Mouse (Mus musculus) left cerebral cortex, adult 2 months (tissue): ENCODE data around the gene 4930579G24Rik. TPM values are rescaled to one million over a fixed set of nuclear protein-coding genes. Genes with fewer than 3 reads are reported as not detected.
A peak's percentile ranks its signal among the peaks of the same experiment; 100 is the strongest.

Experiments used
- DNase-seq, 2 experiments: peaks; one replicate each; pipeline ENCODE4 v3.0.0; 2021 to 2022; ENCODE audit warnings: low spot score in 2 of 2, mixed read lengths in 1 of 2; ENCODE audit errors: extremely low spot score in 1 of 2
- H3K27ac ChIP-seq: fragments of 200-600 bp; 2 replicates; pipeline ENCODE4 v1.8.1; 2022
- H3K4me3 ChIP-seq: fragments of 200-600 bp; 2 replicates; pipeline ENCODE4 v1.8.1; 2022
- CTCF ChIP-seq: fragments of 200-600 bp; IDR thresholded peaks from 2 replicates; pipeline ENCODE4 v1.8.1; 2022; ENCODE audit warnings: antibody characterized with exemption, mild to moderate bottlenecking, moderate library complexity
- intact Hi-C: fragments of 180-260 bp; cut with DNase I; formaldehyde crosslinking; loops from one replicate; pipeline ENCODE4 v1.15.1; 2025
- total RNA-seq, 2 experiments: library from RNA; stranded (reverse); gene quantifications; 2 replicates each; pipeline ENCODE4 v1.2.3; 2021

Gene 4930579G24Rik
- total RNA-seq, 2 experiments from 2014 or later, result 0.87 to 1.3 TPM

DNA sequence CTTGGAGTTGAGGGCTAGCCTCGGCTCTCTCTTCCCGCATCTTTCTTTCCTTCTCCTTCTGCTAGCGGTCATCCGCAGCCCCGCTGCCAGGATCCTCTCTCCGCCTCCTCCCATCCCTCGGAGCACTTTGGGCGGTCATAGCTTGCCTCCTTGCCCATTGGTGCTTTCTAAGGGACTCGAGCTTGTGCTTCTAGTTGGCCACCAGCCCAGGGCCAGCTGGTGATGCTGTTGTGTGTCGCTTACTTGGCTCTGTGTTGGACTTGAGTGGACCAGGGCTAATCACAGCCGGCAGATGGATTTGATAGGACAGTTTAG lies 494 bp downstream of the 4930579G24Rik start, which contains the start of gene Etfdh:
Gene Etfdh (minus strand): TSS at position 85 of the 315 bp plus-strand sequence.
- intact Hi-C loops, result no loop called here
- TF ChIP-seq CTCF, result no peak
- H3K27ac ChIP-seq, result peak within 1 kb of the TSS; percentile 80
- H3K4me3 ChIP-seq, result peak within 1 kb of the TSS; percentile 93
- peak; percentile 34 to 44 for DNase-seq

DNA sequence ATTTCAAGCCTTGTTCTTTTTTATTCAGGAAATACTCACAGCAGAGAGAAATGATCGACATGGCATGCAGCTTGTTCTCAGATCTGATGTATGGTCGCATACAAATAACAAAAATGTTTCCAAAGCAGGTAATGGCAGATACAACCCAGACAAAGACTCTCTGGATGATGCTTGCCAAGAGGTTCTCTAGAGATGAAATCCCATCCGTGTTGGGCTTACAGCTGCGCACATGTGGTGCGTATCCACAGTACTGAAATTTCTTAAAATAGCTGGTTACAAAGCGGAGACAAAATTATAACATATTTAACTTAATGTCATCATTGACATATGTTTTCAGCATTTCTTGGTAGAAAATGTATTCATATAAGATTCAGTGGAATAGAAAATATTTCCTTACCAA lies 23.2 kb downstream of the 4930579G24Rik start:
- DNase-seq, result no peak
- TF ChIP-seq CTCF, result no peak

DNA sequence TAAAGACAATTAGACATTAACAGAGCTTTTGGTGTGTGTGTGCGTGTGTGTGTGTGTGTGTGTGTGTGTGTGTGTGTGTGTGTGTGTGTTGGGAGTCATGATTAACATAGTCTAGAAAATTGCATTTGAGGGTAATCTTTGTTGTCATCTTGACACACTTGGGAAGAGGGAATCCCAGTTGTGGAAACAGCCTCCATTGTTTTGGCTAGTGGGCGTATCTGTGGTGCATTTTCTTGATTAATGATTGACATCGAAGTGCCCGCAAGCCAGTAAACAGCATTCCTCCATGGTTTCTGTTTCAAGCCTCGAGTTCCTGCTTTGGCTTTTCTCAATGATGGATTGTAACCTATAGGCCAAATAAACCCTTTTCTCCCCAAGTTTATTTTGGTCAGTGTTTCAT lies 27.8 kb downstream of the 4930579G24Rik start:
- no peak overlapping the region for H3K27ac ChIP-seq
- intact Hi-C loops, result no loop called here
- no peak for DNase-seq
- H3K4me3 ChIP-seq, result no peak overlapping the region
- no peak for TF ChIP-seq CTCF

More for the DNA sequence above, 23.2 kb downstream of the 4930579G24Rik start:
- H3K4me3 ChIP-seq, result no peak overlapping the region
- no peak overlapping the region for H3K27ac ChIP-seq
- intact Hi-C loops, result no loop called here

DNA sequence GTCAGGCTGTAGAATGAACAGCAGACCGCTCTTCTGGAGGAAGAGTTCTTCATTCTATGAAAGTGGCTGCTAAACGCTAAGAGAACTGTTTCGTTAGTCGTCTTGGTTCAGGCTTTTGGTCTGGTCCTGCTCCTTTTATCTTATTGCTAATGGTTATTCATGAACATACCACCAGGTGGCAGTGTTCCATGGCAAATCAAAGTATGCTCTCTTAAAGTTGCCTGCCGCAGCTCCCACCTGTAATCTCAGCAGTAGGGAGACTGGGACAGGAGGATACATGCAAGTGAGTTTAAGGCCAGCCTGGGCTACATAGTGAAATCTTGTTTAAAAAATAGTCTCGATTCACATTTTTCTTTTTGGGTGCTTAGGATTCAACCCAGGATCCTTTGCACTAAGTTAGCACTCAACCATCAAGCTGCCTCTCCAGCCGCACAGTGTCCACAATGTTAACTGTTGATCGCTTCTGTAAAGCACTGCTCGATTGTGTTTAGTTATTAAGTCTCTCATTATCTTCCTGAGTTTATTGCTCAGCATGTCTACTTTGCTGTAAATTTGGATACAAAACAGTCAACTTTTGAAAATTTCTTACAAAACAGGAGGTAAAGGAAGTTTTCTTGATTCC lies 36.0 kb downstream of the 4930579G24Rik start:
- intact Hi-C loops, result loop anchor here (2.0 to 10.0 kb wide), 2 partner anchors 144 to 400 kb away; no protein-coding TSS in a partner anchor
- DNase-seq, result peak; percentile 37 to 43
- H3K27ac ChIP-seq, result no peak overlapping the region
- H3K4me3 ChIP-seq, result no peak overlapping the region
- peak; percentile 82 for TF ChIP-seq CTCF

DNA sequence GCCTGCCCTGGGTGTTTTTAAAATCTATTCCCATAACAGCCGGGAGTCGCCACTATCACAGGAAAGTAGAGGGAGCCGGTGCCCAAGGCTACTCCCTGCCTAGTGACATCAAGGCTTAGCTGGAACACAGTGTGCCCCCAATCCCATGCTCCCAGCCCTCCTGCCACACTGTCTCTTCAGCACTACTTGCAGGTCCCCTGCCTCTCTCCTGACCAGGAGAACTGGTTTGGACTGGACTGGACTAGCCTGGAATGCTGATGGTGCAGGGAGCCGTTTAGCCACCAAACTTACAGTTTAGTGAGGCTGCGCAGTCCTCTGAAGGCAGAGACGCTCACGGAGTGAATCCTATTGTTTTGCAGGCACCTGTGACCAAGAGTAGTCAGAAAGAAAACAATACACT lies 41.7 kb downstream of the 4930579G24Rik start:
- intact Hi-C loops, result no loop called here
- no peak overlapping the region for H3K4me3 ChIP-seq
- TF ChIP-seq CTCF, result no peak
- no peak for DNase-seq
- no peak overlapping the region for H3K27ac ChIP-seq

DNA sequence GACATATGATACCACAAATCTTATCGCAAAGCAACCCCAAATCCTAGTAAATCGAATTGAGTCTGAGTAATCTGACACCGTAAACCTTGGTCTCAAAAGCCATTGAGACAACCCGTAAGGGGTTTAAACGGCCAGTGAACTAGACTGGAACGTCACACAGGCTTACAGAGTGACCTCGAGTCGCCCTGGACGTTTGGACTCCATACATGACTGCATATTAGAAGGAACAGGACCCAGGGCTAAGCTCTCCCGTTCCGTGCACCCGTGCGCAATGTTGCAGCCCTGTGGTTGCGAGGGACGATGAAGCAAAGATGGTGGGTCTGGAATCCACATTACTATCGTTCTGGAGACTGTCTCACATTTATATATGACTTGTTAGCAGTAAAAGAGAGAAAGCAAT lies 43.3 kb downstream of the 4930579G24Rik start:
- intact Hi-C loops, result loop anchor here (2.0 kb wide), 1 partner anchor 73 kb away; no protein-coding TSS in a partner anchor

DNA sequence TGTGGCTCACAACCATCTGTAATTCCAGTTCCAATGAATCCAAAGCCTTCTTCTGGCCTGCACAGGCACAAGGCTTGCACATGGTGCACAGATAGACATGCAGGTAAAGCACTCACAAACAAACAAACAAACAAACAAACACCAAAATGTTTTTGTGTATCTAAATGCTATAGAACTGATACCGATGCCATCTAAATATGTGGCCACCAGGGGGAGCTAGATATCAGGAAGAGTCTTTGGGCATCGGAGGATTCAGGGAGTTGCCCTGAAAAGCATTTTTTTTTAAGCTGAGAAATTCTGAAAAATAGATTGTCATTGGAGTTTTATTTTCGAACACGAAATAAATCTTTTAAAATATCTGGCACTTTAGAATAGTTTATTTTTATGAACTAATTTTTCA lies 44.2 kb downstream of the 4930579G24Rik start:
- Histone ChIP-seq H3K27ac (no peak overlapping the region), H3K4me3 (no peak overlapping the region)
- peak; percentile 59 to 60 for DNase-seq
- peak; percentile 83 for TF ChIP-seq CTCF
- intact Hi-C loops, result loop anchor here (1.0 to 2.0 kb wide), 2 partner anchors 72 to 136 kb away; no protein-coding TSS in a partner anchor

More for the DNA sequence above, 43.3 kb downstream of the 4930579G24Rik start:
- Histone ChIP-seq H3K27ac (no peak overlapping the region), H3K4me3 (no peak overlapping the region)
- no peak for DNase-seq
- no peak for TF ChIP-seq CTCF

DNA sequence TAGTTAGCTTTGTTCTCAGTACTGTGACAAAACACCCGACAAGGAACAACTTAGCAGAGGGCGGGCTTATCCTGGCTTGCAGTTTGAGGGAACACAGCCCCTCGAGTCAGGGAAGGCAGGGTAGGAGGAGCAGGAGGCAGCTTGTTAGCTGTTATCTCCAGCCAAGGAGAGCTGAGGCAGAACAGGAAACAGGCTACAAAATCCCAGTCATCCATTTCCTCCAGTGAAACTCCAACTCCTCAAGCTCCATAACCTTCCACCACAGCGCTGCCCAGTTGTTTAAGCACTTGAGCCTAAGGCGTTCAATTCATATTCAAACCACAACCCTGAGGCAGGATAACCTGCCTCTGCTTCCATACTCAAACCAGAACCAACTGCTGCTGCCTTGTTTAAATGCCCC lies 45.8 kb downstream of the 4930579G24Rik start:
- no peak for DNase-seq
- TF ChIP-seq CTCF, result no peak; the same call in 1 of the 2 replicates
- Histone ChIP-seq H3K4me3 (no peak overlapping the region), H3K27ac (no peak overlapping the region)
- intact Hi-C loops, result no loop called here

DNA sequence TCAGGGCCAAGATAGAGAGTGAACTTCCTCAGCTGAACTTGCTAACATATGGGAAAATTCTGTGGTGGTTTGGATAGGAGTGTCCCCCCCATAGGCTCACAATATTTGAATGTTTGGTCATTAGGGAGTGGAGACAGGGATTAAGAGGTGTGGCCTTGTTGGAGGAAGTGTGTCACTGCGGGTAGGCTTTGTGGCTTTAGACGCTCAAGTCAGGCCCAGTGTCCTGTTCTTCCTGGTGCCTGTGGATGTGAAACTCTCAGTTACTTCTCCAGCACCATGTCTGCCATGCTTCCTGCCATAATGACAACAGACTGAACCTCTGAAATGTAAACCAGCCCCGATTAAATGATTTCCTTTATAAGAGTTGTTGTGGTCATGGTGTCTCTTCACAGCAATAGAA lies 47.5 kb downstream of the 4930579G24Rik start:
- no peak overlapping the region for H3K4me3 ChIP-seq
- no peak for TF ChIP-seq CTCF
- intact Hi-C loops, result no loop called here
- no peak for DNase-seq
- no peak overlapping the region for H3K27ac ChIP-seq

Other genes starting within 250 kb of the 4930579G24Rik start
- gene Fnip2, start 61.3 kb upstream of the 4930579G24Rik start, total RNA-seq, result 10 to 100 TPM; 17.7 to 20.2 TPM
- 10 to 100 TPM; 67.2 to 73.7 TPM for gene Ppid, start 37.7 kb upstream of the 4930579G24Rik start, total RNA-seq
- gene Etfdh, start 421 bp downstream of the 4930579G24Rik start, total RNA-seq, result 10 to 100 TPM; 26.1 to 26.7 TPM
- gene Rxfp1, start 108.8 kb downstream of the 4930579G24Rik start, total RNA-seq, result 10 to 100 TPM; 14.4 to 14.5 TPM
- gene Tmem144, start 223.7 kb downstream of the 4930579G24Rik start, total RNA-seq, result 10 to 100 TPM; 10.5 to 12.0 TPM